Mouse (Mus musculus) large intestine, adult 2 months (tissue): ENCODE measurements at regions not wholly inside any gene's neighbourhood (a gene's known extent, or its start where the extent isn't known, plus 50 kb on each side); places are given as distances from the start of the nearest gene placed in this dataset.

Source experiments
- DNase-seq: peaks from one replicate; pipeline ENCODE4 v3.0.0-alpha.2; 2012; ENCODE audit warnings: low read depth, low spot score
- WGBS: fragments of 180-500 bp; shearing (Covaris S2); methylation state at CpG from one replicate; pipeline ENCODE4 v1.1.7; 2018; 5-methylcytosine and 5-hydroxymethylcytosine counted together

GRCm38 (mm10) chr2:167765072-167765800, 75.6 kb upstream of the Tmem189 start:
- DNase-seq = no peak
- 34% methylated on average over 22 of the region's 22 CpGs for WGBS

DNA sequence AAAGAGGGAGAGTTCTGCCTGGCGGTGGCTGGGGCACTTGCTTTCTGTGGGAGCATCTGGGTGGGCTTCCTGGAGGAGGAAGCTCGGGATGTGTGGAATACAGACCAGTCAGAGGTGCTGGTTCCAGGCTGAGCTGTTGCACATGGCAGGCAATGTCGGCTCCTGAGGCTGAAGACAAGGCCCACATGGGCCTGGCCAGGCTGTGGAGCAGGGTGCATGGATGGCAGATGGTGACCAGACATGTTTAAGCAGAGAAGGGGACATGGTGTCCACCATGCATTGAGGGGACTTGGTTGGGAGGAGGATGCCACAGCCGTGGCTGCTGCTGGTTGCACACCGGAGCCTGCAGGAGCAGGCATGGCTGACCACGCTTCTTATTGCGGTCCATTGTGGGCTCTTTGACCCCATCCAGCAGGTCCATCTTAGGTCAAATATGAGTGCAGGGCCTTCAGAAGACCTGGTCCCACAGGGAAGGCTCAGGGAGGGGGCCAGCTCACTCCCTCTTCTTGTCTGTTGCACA, 74.3 kb upstream of the Tmem189 start:
- DNase-seq = no peak
- WGBS = 98% methylated on average over 7 of the region's 7 CpGs

GRCm38 (mm10) chr2:167761404-167761936, 71.8 kb upstream of the Tmem189 start:
- WGBS = 69% methylated on average over 17 of the region's 17 CpGs

GRCm38 (mm10) chr2:167760681-167761403, 71.2 kb upstream of the Tmem189 start:
- WGBS = 86% methylated on average over 13 of the region's 13 CpGs
- DNase-seq = no peak

More at GRCm38 (mm10) chr2:167761404-167761936, 71.8 kb upstream of the Tmem189 start:
- no peak for DNase-seq

DNA sequence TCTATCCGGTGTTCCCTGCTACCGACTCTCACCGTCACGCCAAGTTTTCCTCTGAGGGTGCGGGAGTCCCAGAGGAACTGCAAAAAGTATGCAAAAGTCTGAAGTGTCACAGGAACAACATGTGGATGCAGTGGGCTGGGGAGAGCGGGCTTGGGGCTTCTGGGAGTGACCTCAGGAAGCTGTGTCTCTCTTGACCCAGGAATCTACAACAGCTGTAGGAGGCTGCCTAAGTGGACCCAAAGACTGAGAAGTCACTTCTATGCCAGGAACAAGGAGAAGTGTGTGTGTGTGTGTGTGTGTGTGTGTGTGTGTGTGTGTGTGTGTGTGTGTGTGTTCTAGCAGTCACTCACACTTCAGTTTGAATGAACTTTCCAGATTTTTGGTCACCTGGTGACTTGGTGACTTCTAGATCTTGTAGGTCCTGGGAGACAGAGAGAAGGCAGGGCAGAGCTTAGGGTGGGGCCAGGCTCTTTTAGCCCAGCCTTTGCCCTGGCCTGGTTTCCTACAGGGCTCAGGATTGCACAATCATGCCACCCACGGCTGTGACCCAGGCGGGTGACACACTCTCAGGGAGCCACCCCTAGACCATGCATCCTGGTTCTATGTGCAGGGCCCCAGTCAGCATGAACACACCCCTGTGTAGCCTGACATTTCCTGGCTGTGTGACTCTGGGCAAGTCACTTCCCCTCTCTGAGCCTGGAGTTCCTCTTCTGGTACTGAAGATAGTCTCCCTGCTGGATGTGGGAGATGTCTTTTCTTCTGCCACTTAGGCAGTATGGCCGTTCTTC, 70.2 kb upstream of the Tmem189 start:
- DNase-seq = no peak
- WGBS = 73% methylated on average over 9 of the region's 9 CpGs

DNA sequence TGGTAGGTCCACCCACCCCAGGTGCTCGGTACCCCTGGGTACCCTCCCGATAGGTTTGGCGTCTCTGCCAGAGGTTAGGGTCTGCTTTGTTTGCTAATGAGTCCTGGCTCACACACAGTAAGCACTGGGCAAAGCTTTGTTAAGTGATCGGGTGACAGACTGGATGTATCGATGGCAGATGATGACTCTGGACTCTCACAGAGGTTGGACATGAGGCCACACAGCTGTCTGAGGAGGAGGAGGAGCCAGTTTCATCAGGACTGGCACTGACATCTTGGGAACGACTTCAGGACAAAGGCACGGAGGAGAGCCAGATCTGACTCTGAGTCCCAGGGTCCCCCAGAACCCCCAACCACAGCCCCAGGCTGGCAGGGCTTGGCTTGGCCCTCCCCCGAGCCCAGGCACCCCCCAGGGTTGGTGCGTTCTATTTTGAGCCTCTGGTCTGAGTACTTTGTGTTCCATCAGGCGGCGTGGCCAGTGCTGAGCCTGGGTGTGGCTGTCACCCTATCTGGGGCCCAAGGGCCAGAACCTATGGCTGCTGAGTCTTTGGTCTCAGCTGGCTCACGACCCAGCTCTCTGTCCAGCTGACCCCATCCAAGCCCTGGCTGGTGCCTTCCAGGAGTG, 67.6 kb upstream of the Tmem189 start:
- 56% methylated on average over 12 of the region's 12 CpGs for WGBS

GRCm38 (mm10) chr2:167756721-167757120, 67.1 kb upstream of the Tmem189 start:
- 93% methylated on average over 12 of the region's 12 CpGs for WGBS
- DNase-seq = no peak

More for the DNA sequence above, 67.6 kb upstream of the Tmem189 start:
- DNase-seq = no peak

- DNase-seq = no peak
- 58% methylated on average over 22 of the region's 22 CpGs for WGBS
These were observed 65.4 kb upstream of the Tmem189 start for GRCm38 (mm10) chr2:167754929-167755551.

DNA sequence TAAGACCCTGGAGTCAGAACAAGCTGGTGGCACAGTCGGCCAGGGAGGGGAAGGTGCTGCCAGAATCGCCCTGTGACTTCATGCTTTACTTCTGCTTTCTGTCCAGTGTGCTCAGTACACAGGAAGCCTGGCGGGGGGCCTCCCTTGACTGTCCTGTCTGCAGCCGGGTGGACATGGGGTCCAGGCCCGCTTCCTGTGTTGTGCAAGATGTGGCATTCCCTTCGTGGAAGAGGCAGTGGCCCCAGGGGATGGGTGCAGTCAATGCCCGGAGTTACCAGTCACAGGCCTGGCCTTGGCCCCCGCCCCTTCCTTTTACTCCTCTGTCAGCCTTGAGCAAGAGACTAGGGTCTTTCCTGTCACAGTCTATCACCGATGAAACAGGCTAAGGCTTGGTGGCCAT, 64.3 kb upstream of the Tmem189 start:
- DNase-seq = no peak
- 66% methylated on average over 9 of the region's 9 CpGs for WGBS

DNA sequence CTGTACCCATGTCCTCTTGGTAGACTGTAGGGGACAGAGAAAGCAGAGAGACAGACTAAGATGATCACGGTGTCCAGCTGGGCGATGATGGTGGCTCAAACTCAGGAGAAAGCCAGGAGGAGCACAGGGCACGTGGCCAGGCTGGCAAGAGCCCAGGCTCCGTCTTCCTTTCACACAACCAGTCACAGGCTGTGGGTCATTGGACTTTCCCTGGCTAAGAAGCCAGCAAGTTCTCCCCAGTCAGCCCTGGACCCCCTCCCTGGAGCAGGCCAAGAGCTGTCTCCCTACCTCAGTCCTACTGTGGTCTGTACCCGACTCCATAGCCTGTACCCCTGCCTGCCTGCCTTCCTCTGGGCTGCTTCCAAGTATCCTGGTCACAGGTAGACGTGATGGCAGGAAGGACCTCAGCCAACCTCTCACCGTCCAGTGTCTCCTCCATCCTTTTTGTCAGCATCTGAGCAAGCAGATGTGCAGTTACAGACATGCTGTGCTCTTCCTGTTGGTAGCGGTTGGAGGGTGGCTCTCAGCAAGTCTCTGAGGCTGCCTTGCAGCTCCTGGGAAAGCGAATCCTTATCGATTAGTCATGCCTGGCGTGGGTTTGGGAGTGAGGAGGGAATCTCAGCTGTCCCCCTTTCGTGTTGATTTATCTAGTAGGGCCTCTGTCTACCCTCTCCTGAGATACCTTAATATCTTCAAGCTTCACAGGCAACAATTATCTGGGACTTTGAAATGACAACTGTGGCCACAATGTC, 63.4 kb upstream of the Tmem189 start:
- WGBS = 62% methylated on average over 12 of the region's 12 CpGs
- no peak for DNase-seq

DNA sequence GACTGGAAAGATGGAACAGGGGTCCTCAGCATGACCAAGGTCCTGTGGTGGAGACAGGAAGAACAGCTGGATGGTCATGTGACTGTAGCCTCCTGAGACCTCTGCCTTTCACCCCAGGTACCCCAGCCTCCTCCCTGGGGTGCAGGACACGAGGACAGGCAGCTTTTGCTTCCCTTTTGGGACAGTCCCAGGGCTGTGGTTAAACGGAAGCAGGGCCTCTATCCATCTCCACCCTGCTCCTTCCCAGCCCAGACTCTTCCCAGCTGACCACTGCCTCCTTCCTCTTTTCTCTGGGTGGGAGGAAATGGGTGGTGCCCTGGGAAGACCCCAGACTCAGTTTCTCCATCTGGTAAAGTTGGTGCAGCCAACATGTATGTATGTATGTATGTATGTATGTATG, 62.0 kb upstream of the Tmem189 start:
- WGBS = 56% methylated on average over 2 of the region's 2 CpGs
- DNase-seq = no peak

GRCm38 (mm10) chr2:167748297-167748696, 58.7 kb upstream of the Tmem189 start:
- DNase-seq = no peak
- 94% methylated on average over 6 of the region's 6 CpGs for WGBS

DNA sequence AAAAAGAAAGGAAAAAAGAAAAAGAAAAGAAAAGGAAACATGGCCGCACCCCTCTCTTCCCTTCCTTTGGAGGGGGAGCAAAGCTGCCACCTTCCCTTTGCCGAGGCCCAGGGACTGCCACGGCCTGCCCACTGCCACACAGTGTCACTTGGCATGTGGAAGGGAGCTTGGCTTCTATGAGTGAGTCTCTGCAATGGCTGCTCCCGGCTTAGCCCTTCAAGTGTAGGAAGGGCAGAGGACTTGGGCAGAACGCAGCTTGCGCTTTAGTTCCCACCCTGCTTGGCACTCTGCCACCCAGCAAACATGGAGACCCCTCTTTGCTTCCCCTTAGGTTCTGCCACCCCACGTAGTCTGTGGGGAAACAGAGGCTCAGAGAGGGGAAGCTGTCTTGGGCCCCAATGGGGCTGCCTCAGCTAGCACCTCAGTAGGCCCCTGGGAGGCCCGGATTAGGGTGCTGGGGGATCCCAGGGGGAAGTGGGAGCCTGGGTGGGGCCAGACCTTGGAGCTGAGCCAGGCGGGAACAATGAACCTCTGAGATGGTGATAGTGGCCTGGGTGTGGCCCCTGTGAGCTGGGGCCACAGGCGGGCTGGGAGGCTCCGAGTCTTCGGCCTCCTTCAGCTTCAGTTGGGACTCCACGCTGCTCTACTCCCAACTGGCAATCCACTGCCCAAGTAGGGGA, 57.7 kb upstream of the Tmem189 start:
- no peak for DNase-seq

DNA sequence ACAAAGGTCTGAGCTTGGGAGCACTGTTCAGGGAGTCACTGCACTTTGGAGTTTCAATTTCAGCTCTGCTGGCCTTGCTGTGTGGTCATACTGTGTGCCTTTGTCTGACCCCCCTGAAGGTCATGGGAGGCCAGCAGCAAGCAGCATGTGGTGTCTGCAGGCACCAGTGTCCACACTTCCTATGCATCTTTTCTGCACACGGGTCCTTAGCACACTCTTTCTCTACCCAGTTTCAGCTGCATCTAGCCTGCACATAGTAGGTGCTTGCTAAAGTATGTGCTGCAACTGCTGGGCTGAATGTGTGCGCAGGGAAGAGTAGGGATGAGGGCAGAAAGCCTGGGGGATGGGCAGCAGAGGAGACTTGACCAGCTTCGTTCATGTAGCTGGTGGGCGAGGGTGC, 56.7 kb upstream of the Tmem189 start:
- 94% methylated on average over 4 of the region's 4 CpGs for WGBS

More for the DNA sequence above, 57.7 kb upstream of the Tmem189 start:
- 26% methylated on average over 13 of the region's 13 CpGs for WGBS

DNA sequence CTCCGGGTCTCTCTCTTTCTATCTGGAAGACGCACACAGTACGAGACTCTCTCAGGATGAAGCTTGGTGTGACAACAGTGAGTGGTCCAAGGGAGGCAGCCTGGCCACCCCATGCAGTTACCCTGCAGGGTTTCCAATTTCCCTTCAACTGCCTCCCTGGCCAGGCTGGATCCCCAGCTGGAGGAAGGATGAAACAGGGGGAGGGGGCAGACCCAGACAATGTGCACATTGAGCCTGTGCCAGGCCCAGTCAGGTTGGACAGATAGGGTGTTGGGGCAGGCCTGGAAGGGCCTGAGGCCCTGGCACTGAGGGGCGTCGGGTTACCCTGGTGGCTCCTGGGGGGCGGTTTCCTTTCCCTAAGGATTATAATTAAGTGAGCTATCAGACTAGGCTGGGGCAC, 55.8 kb upstream of the Tmem189 start:
- no peak for DNase-seq
- 93% methylated on average over 6 of the region's 6 CpGs for WGBS

More for the DNA sequence above, 56.7 kb upstream of the Tmem189 start:
- DNase-seq = no peak

DNA sequence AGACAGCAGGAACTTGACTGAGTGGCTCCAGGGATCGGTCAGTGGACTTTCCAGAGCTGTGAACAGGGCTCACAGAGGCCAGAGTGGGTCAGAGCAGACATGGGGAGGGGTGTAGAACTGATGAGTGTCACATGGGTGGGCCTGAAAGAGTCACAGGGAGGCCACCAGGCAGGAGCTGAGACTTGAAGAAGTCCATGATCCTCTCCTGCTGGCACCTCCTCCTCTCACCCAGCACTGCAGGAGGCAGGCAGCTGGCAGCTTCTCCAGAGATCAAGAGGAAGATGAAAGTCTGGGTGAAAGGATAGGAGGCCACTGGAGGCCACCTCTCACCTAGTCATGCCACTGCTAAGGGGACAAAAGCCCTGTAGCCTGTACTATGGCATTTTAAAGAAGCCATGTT, 54.5 kb upstream of the Tmem189 start:
- DNase-seq = no peak

GRCm38 (mm10) chr2:167742479-167742878, 52.9 kb upstream of the Tmem189 start:
- no peak for DNase-seq
- WGBS = 75% methylated on average over 6 of the region's 6 CpGs

More for the DNA sequence above, 54.5 kb upstream of the Tmem189 start:
- WGBS = 35% methylated on average over 1 of the region's 1 CpGs
